Mouse (Mus musculus): ENCODE results near the gene Csrnp3. TPM values are rescaled to one million over a fixed set of nuclear protein-coding genes. Genes with fewer than 3 reads are reported as not detected.
"Not testable (repeated sequence)": the region's sequence is repeated elsewhere in the genome, so short reads cannot be mapped to it uniquely, and the experiment has no call there.

Gene Csrnp3
- 0.01 TPM for polyA plus RNA-seq (2012; fragmentation: generic; extraction: Trizol)

DNA sequence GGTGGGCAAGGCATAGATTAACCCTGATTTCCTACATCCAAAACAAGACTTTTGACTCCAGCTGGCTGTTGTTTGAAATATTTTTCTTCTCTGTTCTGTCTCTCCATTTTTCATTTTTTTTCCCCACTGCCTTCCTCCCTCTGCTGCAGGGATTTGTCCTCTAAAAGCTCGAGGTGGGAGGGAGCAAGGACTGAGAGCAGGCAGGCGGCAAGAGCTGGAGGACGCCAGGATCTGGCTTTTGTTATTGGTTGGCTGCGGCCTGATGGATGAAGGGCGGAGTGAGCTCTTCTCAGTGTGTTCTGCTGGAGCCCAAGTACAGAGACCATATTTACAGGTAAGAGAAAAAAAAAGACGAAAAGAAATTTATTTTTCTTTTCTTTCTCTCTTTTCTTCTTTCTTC, at the start of gene Csrnp3:
TSS of gene Csrnp3 (plus strand) at position 217 of the 400 bp plus-strand sequence.
- TF ChIP-seq REST (IDR thresholded peaks at IDR 0.05; ENCODE audit: insufficient read depth, insufficient read length) (no peak), MAX (IDR thresholded peaks at IDR 0.05; ENCODE audit: low read depth) (no peak), CEBPB (IDR thresholded peaks at IDR 0.05; ENCODE audit: insufficient read depth, poor library complexity, severe bottlenecking) (no peak), TCF12 (IDR thresholded peaks at IDR 0.05; ENCODE audit: insufficient read depth, poor library complexity, severe bottlenecking) (no peak), MYOG (IDR thresholded peaks at IDR 0.05; ENCODE audit: control insufficient read depth in 1 of 3, insufficient read depth in 1 of 3, insufficient read length in 2 of 3, low read depth in 2 of 3) (no peak), SRF (IDR thresholded peaks at IDR 0.05; ENCODE audit: control insufficient read depth, insufficient read length, low read depth) (no peak), POLR2AphosphoS2 (IDR thresholded peaks at IDR 0.05; ENCODE audit: insufficient read length, low read depth) (no peak), USF1 (IDR thresholded peaks at IDR 0.05; ENCODE audit: low read depth) (no peak), TCF3 (IDR thresholded peaks at IDR 0.05; ENCODE audit: insufficient read length, low read depth) (no peak), MYOD1 (IDR thresholded peaks at IDR 0.05; ENCODE audit: control insufficient read depth in 1 of 3, insufficient read length in 2 of 3, low read depth in 2 of 3) (no peak), E2F4 (IDR thresholded peaks at IDR 0.05; ENCODE audit: insufficient read depth) (no peak), POLR2A (IDR thresholded peaks at IDR 0.05; ENCODE audit: insufficient read length, low read depth) (no peak)
- no peak within 1 kb of the TSS for H3K4me3 ChIP-seq
- peak within 1 kb of the TSS; percentile 27 for H3K4me2 ChIP-seq (ENCODE audit: low read depth)

DNA sequence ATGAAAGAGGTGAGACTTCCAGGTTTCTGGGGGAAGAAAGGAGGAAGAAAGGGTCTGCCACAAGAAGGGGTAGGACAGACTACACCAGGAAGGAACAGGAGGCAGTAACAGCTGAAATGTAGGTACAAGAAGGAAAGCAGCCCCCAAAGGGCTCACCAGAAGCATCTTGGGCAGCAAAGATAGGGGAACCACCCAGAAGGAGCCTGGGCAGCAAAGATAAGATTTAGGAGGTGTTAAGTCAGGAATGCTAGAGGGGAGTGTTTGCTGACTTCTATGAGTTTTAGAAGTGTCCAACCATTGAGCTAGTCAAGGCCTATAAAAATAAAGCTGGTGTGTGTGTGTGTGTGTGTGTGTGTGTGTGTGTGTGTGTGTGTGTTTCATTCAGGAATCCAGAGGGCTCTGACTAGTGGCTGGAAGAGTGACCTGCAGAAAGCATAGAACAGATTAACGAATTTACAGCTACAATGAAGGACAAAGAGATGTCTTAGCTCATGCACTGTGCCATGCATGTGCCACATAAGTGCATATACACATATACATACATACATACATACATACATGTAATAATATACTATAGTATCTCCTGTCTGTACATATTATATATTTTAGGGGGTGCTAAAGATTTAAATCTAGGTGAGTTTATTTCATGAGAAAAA, 44.4 kb upstream of the Csrnp3 start:
- no peak overlapping the region for H3ac ChIP-seq (ENCODE audit: control insufficient read depth, insufficient read length)
- H3K4me2 ChIP-seq (ENCODE audit: low read depth), result no peak overlapping the region
- no peaks in the 10 kb centered on the region for H3K36me3 ChIP-seq (ENCODE audit: control insufficient read depth, insufficient read depth)
- H3K4me3 ChIP-seq, result no peak overlapping the region
- no peaks in the 10 kb centered on the region for H3K79me2 ChIP-seq (ENCODE audit: control insufficient read depth, insufficient read depth)
- H3K27me3 ChIP-seq (ENCODE audit: control insufficient read depth, insufficient read depth, insufficient read length), result peaks cover 9% of the 10 kb centered on the region
- TF ChIP-seq TCF3 (IDR thresholded peaks at IDR 0.05; ENCODE audit: insufficient read length, low read depth) (no peak), TCF12 (IDR thresholded peaks at IDR 0.05; ENCODE audit: insufficient read depth, poor library complexity, severe bottlenecking) (no peak), POLR2A (IDR thresholded peaks at IDR 0.05; ENCODE audit: insufficient read length, low read depth) (no peak), POLR2AphosphoS2 (IDR thresholded peaks at IDR 0.05; ENCODE audit: insufficient read length, low read depth) (no peak), USF1 (IDR thresholded peaks at IDR 0.05; ENCODE audit: low read depth) (no peak), CEBPB (IDR thresholded peaks at IDR 0.05; ENCODE audit: insufficient read depth, poor library complexity, severe bottlenecking) (no peak), REST (IDR thresholded peaks at IDR 0.05; ENCODE audit: insufficient read depth, insufficient read length) (no peak), SRF (IDR thresholded peaks at IDR 0.05; ENCODE audit: control insufficient read depth, insufficient read length, low read depth) (no peak), MYOG (IDR thresholded peaks at IDR 0.05; ENCODE audit: control insufficient read depth in 1 of 3, insufficient read depth in 1 of 3, insufficient read length in 2 of 3, low read depth in 2 of 3) (no peak), MYOD1 (IDR thresholded peaks at IDR 0.05; ENCODE audit: control insufficient read depth in 1 of 3, insufficient read length in 2 of 3, low read depth in 2 of 3) (no peak), MAX (IDR thresholded peaks at IDR 0.05; ENCODE audit: low read depth) (no peak), E2F4 (IDR thresholded peaks at IDR 0.05; ENCODE audit: insufficient read depth) (no peak)

More for the DNA sequence above, at the start of gene Csrnp3:
- Histone ChIP-seq H3K27me3 (ENCODE audit: control insufficient read depth, insufficient read depth, insufficient read length) (no peaks in the 10 kb centered on the region), H3K79me2 (ENCODE audit: control insufficient read depth, insufficient read depth) (no peaks in the 10 kb centered on the region), H3K36me3 (ENCODE audit: control insufficient read depth, insufficient read depth) (no peaks in the 10 kb centered on the region), H3ac (ENCODE audit: control insufficient read depth, insufficient read length) (no peak within 1 kb of the TSS)

DNA sequence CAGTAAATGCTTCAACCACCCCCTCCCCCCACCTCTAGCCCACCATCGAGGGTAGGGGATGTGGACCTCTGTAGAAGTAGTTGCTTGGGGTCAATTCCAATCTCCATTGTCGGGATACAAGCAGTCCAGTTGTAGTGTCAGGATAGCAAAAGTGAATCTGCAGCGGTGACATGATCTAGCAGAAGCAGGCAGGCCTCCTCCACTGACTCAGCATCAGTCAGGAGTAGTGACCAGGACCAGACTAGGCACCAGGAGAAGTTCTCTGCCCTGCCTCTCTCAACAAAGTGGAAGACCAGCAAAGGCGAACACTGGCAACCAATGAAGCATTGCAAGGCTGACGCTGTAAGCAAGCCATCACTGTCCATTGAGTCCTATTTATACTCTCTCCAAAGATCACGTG, 39.0 kb upstream of the Csrnp3 start:
- no peak for TF ChIP-seq MYOG (IDR thresholded peaks at IDR 0.05; ENCODE audit: control insufficient read depth in 1 of 3, insufficient read depth in 1 of 3, insufficient read length in 2 of 3, low read depth in 2 of 3)
- TF ChIP-seq MAX (IDR thresholded peaks at IDR 0.05; ENCODE audit: low read depth), result no peak
- no peak for TF ChIP-seq MYOD1 (IDR thresholded peaks at IDR 0.05; ENCODE audit: control insufficient read depth in 1 of 3, insufficient read length in 2 of 3, low read depth in 2 of 3)
- TF ChIP-seq TCF12 (IDR thresholded peaks at IDR 0.05; ENCODE audit: insufficient read depth, poor library complexity, severe bottlenecking), result no peak
- TF ChIP-seq POLR2A (IDR thresholded peaks at IDR 0.05; ENCODE audit: insufficient read length, low read depth), result no peak
- TF ChIP-seq TCF3 (IDR thresholded peaks at IDR 0.05; ENCODE audit: insufficient read length, low read depth), result no peak
- TF ChIP-seq SRF (IDR thresholded peaks at IDR 0.05; ENCODE audit: control insufficient read depth, insufficient read length, low read depth), result no peak
- TF ChIP-seq E2F4 (IDR thresholded peaks at IDR 0.05; ENCODE audit: insufficient read depth), result no peak
- no peak for TF ChIP-seq USF1 (IDR thresholded peaks at IDR 0.05; ENCODE audit: low read depth)
- no peak for TF ChIP-seq REST (IDR thresholded peaks at IDR 0.05; ENCODE audit: insufficient read depth, insufficient read length)
- no peak overlapping the region for H3K4me3 ChIP-seq
- no peaks in the 10 kb centered on the region for H3K79me2 ChIP-seq (ENCODE audit: control insufficient read depth, insufficient read depth)
- no peak overlapping the region for H3K4me2 ChIP-seq (ENCODE audit: low read depth)
- H3ac ChIP-seq (ENCODE audit: control insufficient read depth, insufficient read length), result no peak overlapping the region
- H3K27me3 ChIP-seq (ENCODE audit: control insufficient read depth, insufficient read depth, insufficient read length), result peaks cover 9% of the 10 kb centered on the region
- H3K36me3 ChIP-seq (ENCODE audit: control insufficient read depth, insufficient read depth), result no peaks in the 10 kb centered on the region

DNA sequence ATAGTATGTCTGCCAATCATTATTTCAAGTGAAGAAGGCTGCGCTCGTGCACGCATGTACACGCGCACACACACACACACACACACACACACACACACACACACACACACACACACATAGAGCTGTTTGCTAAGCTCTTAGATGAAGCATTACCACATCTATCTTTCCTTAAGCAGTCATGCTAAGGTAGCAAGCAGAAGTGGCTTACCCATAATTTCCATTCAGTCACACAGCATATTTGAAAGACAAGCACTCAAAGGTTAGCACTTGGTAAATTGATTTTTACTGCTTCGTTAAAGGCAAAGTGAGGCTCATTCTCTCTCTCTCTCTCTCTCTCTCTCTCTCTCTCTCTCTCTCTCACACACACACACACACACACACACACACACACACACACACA, 34.4 kb upstream of the Csrnp3 start:
- not testable (repeated sequence) for H3K4me3 ChIP-seq; H3K79me2 ChIP-seq (ENCODE audit: control insufficient read depth, insufficient read depth); H3K27me3 ChIP-seq (ENCODE audit: control insufficient read depth, insufficient read depth, insufficient read length); H3K36me3 ChIP-seq (ENCODE audit: control insufficient read depth, insufficient read depth); H3ac ChIP-seq (ENCODE audit: control insufficient read depth, insufficient read length); H3K4me2 ChIP-seq (ENCODE audit: low read depth)

All from myocyte (in vitro differentiated cells).